Mouse (Mus musculus) heart, embryonic 16.5 days (tissue): ENCODE data around the gene Xpnpep3. TPM values are rescaled to one million over a fixed set of nuclear protein-coding genes. Genes with fewer than 3 reads are reported as not detected.

ENCODE experiments used
- ATAC-seq: fragments of 200-750 bp; cut with Nextera tagmentation; replicated peaks from 2 replicates; pipeline ENCODE4 v1.8.0; 2017; ENCODE audit warnings: moderate number of reproducible peaks; ENCODE audit not compliant: insufficient read depth, low FRiP score; ENCODE audit errors: extremely low read depth
- H3K27ac ChIP-seq: fragments of 300-500 bp; sonication (generic); 2 replicates; pipeline ENCODE4 v1.5.1; 2014; ENCODE audit warnings: mild to moderate bottlenecking, low read length, control low read depth, moderate library complexity
- H3K27me3 ChIP-seq: fragments of 300-500 bp; sonication (generic); 2 replicates; pipeline ENCODE4 v1.6.1; 2014; ENCODE audit warnings: low read length, mixed read lengths; ENCODE audit not compliant: control insufficient read depth, insufficient read depth
- H3K36me3 ChIP-seq: fragments of 300-500 bp; sonication (generic); 2 replicates; pipeline ENCODE4 v1.6.1; 2014; ENCODE audit not compliant: control insufficient read depth, insufficient read depth
- H3K4me1 ChIP-seq: fragments of 300-500 bp; sonication (generic); 2 replicates; pipeline ENCODE4 v1.6.1; 2014; ENCODE audit warnings: low read length, mixed read lengths; ENCODE audit not compliant: control insufficient read depth, insufficient read depth
- H3K4me2 ChIP-seq: fragments of 300-500 bp; sonication (generic); 2 replicates; pipeline ENCODE4 v1.6.1; 2014; ENCODE audit warnings: low read depth, mild to moderate bottlenecking, control low read depth, low read length
- H3K4me3 ChIP-seq: fragments of 300-500 bp; sonication (generic); 2 replicates; pipeline ENCODE4 v1.5.1; 2014; ENCODE audit warnings: mild to moderate bottlenecking, control low read depth, low read length
- H3K9ac ChIP-seq: fragments of 300-500 bp; sonication (generic); 2 replicates; pipeline ENCODE4 v1.6.1; 2014; ENCODE audit warnings: low read length, control low read depth
- H3K9me3 ChIP-seq: fragments of 300-500 bp; sonication (generic); replicated peaks from 2 replicates; pipeline ENCODE4 v1.6.1; 2016; ENCODE audit warnings: low read length; ENCODE audit not compliant: control insufficient read depth
- WGBS: fragments of 180-500 bp; shearing (Covaris S2); extraction: QIAGEN DNeasy Blood & Tissue Kit; methylation state at CpG from one replicate; pipeline ENCODE4 v1.1.7; 2014; 5-methylcytosine and 5-hydroxymethylcytosine counted together
- polyA plus RNA-seq: library from polyadenylated mRNA; unstranded; fragments of >200 nt; fragmentation: Nextera tagmentation; extraction: Ambion mirVana; gene quantifications from 2 replicates; pipeline ENCODE4 v1.2.1, GENCODE M21; 2015

The Xpnpep3 gene
- polyA plus RNA-seq, 1 experiment from 2014 or later: 11.2 TPM

DNA sequence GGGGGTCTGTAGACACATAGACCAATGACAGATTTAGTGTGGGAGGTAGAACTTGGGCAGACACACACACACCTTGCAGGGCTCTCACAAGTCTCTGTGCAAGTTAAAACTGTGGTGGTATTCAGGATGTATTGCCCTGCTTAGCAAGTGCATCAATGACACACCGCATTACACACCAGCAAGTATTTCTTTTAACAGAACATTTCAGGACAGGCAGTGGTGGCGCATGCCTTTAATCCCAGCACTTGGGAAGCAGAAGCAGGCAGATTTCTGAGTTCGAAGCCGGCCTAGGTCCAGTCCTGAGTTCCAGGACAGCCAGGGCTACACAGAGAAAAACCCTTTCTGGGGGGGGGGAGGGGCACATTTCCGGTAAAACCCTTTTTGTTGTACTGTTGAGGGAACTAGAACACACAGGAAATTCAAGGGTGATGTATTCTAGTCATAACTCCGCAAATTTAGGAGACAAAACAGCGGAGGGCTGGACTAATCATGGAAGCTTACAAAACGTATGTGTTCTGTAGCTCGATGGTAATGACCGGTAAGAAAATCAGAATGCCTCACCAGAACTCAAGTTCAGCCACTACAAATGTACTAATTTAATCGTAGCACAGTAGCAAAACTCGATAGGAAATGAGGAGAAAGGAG, 65.2 kb downstream of the Xpnpep3 start:
- peaks cover 15% of the 10 kb centered on the region for H3K36me3 ChIP-seq
- H3K27ac ChIP-seq: peak overlapping the region; percentile 88
- WGBS: 65% methylated on average over 12 of the region's 12 CpGs
- peaks cover 12% of the 10 kb centered on the region for H3K4me1 ChIP-seq
- ATAC-seq: no peak
- H3K9me3 ChIP-seq: peaks cover 8% of the 10 kb centered on the region
- peak overlapping the region; percentile 79 for H3K9ac ChIP-seq
- no peaks in the 10 kb centered on the region for H3K27me3 ChIP-seq
- H3K4me3 ChIP-seq: peak overlapping the region; percentile 84
- peak overlapping the region; percentile 74 for H3K4me2 ChIP-seq

DNA sequence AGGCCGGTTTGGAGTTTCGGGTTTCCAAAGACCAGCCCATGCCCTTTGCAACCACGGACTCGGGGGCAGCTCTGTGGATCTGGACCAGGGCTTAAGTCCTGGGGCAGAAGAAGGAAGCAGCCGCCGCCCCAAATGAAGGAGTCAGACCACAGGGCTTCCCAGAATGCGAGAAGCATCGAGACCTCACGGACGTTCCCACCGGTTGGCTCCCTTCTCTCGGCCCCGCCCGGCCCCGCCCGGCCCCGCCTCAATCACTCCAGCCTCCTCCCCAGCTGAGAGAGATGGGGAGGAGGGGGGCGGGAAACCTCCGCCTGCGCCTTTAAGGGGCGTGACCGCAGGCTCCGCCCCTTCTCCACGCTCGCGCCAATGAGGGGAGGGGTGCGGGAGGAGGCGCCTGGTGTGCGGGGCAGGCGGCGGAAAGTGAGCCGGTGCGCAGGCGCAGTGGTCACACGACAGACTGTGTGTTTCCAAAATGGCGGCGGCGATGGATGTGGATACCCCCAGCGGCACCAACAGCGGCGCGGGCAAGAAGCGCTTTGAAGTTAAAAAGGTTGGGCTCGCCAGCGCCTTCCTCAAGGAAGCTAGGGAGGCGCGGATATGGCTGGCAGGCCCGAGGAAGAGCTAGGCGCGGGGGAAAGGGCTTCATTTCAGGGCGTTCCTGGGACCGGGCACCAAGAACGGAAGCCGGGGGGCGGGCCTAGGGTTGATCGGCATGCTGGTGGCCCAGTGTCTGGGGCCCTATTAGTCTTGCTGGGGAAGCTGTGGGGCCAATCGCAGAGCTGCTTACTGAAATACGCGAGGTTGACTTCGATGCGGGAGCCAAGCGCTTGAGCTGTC, 66.2 kb downstream of the Xpnpep3 start, which contains the start of gene Rbx1:
TSS of gene Rbx1 (plus strand) at position 396 of the 837 bp plus-strand sequence.
- Histone ChIP-seq H3K27me3 (no peaks in the 10 kb centered on the region), H3K4me2 (peak within 1 kb of the TSS; percentile 93), H3K9me3 (peaks cover 8% of the 10 kb centered on the region), H3K36me3 (peaks cover 21% of the 10 kb centered on the region), H3K4me3 (peak within 1 kb of the TSS; percentile 84), H3K9ac (peak within 1 kb of the TSS; percentile 79), H3K4me1 (peaks cover 12% of the 10 kb centered on the region), H3K27ac (peak within 1 kb of the TSS; percentile 88)
- ATAC-seq: peak; percentile 98
- WGBS: 2% methylated on average over 62 of the region's 62 CpGs

DNA sequence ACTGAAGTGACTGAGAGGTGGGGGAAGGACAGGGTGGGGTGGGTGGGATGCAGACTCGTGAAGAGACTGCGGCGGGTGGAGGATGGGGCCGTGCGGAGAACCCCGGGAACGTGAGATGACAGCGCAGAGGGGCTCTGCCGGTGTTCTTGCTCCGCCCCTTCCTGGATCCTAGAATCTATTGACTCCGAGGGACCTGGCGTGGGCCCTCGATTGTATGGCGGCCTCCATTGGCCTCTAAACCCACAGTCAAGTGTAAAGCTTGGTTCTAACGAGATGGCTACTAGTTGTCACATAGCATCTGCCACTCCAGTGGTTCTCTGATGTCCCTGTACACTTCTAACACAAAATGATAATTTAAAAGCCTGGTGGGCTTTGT, 66.8 kb downstream of the Xpnpep3 start:
- Histone ChIP-seq H3K4me1 (peaks cover 12% of the 10 kb centered on the region), H3K4me3 (peak overlapping the region; percentile 84), H3K9me3 (peaks cover 8% of the 10 kb centered on the region), H3K36me3 (peaks cover 26% of the 10 kb centered on the region), H3K27ac (peak overlapping the region; percentile 86), H3K4me2 (peak overlapping the region; percentile 93), H3K27me3 (no peaks in the 10 kb centered on the region), H3K9ac (peak overlapping the region; percentile 78)
- no peak; the same call in 1 of the 2 replicates for ATAC-seq
- under 1% methylated on average over 15 of the region's 15 CpGs for WGBS

DNA sequence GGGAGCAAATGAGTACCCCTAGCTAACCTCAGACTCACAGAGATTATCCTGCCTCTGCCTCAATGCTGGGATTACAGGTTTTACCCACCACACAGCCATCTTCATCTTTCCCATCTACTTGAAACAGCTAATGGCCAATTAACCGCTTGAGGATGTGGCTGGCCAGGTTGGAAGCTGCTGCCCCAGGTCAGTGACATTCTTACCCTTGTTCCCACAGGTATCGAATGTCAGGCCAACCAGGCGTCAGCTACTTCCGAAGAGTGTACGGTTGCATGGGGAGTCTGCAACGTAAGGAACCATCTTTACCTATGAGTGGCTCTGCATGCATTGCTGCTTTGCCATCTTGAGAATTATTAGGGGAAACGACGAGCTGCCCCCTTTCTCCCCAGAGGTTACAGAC, 70.8 kb downstream of the Xpnpep3 start:
- Histone ChIP-seq H3K27me3 (no peaks in the 10 kb centered on the region), H3K27ac (no peak overlapping the region), H3K9me3 (no peaks in the 10 kb centered on the region), H3K9ac (no peak overlapping the region), H3K36me3 (peaks cover 49% of the 10 kb centered on the region), H3K4me2 (no peak overlapping the region), H3K4me3 (no peak overlapping the region), H3K4me1 (peaks cover 7% of the 10 kb centered on the region)
- WGBS: 78% methylated on average over 8 of the region's 8 CpGs
- ATAC-seq: no peak

DNA sequence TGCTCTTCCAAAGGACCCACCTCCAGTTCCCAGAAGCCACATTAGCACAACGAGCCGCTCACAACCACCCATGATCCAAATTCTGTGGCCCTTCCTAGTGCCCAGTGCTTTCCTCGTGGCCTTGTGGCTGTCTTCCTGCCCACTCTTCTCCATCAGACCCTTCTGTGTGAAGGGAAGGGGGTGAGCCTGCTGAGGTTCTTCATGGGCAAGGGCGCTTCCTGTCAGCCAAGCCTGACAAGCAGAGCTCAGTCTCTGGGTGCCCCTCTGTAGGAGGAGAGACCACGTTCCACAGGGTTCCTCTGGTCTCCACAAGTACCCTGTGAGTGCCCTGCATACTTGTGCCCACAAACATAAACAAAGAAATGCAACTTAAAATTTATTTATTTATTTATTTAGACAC, 72.3 kb downstream of the Xpnpep3 start:
- 93% methylated on average over 5 of the region's 5 CpGs for WGBS
- Histone ChIP-seq H3K27ac (no peak overlapping the region), H3K9ac (no peak overlapping the region), H3K4me2 (no peak overlapping the region), H3K4me1 (peaks cover 5% of the 10 kb centered on the region), H3K36me3 (peaks cover 49% of the 10 kb centered on the region), H3K4me3 (no peak overlapping the region), H3K9me3 (no peaks in the 10 kb centered on the region), H3K27me3 (no peaks in the 10 kb centered on the region)
- no peak for ATAC-seq

DNA sequence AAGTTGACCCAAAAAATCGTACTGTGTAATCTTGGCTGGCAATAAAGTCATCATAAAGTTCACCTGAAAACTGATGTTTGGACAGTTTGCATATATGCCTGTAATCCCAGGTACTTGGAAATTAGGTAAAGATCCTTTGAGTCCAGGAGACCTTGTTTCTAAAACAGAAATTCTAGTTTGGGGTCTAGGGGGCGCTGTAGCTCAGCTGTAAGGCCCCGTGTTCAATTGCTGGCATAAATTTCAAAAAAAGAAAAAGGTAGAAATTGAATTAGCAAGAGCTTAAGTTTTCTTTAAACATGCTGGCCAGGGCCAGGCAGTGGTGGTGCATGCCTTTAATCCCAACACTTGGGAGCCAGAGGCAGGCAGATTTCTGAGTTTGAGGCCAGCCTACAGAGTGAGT, 75.7 kb downstream of the Xpnpep3 start:
- ATAC-seq: no peak
- H3K4me2 ChIP-seq: no peak overlapping the region
- no peak overlapping the region for H3K4me3 ChIP-seq
- WGBS: 40% methylated on average over 3 of the region's 3 CpGs
- H3K9ac ChIP-seq: no peak overlapping the region
- H3K4me1 ChIP-seq: no peaks in the 10 kb centered on the region; the same call in 1 of the 2 replicates
- no peaks in the 10 kb centered on the region for H3K9me3 ChIP-seq
- H3K36me3 ChIP-seq: peaks cover 38% of the 10 kb centered on the region
- no peaks in the 10 kb centered on the region for H3K27me3 ChIP-seq
- no peak overlapping the region for H3K27ac ChIP-seq

DNA sequence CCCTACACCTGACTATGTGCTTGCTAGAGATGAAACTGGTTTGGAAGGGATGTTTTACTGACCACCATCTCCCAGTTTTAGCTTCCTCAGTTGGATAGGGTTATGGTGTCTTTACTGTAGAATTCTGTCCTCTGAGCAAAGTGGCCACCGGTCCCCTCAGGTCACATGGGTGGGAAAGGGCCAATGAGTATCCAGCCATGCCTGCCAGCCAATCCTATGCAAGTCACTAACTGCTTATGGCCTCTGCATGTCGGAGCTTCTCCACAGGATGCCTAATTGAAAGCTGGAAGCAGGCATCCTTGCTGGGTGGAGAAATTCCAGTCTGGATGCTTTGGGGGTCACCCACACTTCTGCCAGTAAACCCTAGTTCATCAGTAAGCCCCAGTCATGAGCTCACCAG, 76.7 kb downstream of the Xpnpep3 start:
- Histone ChIP-seq H3K9me3 (no peaks in the 10 kb centered on the region), H3K27me3 (no peaks in the 10 kb centered on the region), H3K27ac (no peak overlapping the region), H3K36me3 (peaks cover 30% of the 10 kb centered on the region), H3K4me2 (peak overlapping the region; percentile 17; the same call in 1 of the 2 replicates), H3K4me3 (no peak overlapping the region), H3K4me1 (peaks cover 2% of the 10 kb centered on the region; the same call in 1 of the 2 replicates), H3K9ac (no peak overlapping the region)
- 9% methylated on average over 2 of the region's 2 CpGs for WGBS
- ATAC-seq: 0 out of 2 replicates have a peak, but pooled peaks have one; percentile 60

DNA sequence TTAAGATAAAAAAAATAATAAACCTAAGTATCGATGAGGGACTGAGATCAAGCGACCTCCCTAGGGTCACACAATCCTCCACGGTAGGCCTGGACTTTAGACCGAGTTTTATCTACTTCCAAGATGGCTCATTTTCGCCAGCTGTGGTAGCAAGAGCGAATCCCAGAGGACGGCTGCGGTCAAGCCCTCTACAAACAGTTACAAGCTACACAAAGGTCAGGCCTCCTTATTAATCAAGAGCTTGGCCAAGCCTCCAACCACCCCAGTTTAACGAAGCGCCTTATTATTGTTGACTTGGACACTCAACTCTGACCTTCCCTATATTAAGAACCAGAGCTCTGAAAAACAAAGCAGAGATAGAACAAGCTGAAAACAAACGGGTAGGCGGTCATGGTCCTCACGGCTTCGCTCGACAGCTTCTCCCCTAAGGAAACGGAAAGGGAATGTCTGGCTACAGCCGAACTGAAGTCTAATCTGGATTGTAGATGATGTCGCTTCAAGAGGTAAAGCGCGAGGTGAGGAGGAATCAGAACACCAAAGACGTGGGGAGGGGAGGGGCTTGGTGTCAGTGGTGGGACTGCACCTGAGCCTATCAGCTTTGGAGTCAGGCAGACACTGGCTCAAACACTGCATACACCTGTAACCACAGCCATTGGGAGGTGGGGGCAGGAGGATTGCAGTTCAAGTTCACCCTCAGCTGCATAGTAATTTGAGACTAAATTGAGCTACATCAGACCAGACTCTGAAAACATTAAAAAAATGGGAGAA, 79.7 kb downstream of the Xpnpep3 start:
- ATAC-seq: no peak
- Histone ChIP-seq H3K27me3 (no peaks in the 10 kb centered on the region), H3K9ac (no peak overlapping the region), H3K36me3 (peaks cover 8% of the 10 kb centered on the region), H3K27ac (no peak overlapping the region), H3K4me1 (peaks cover 2% of the 10 kb centered on the region; the same call in 1 of the 2 replicates), H3K9me3 (no peaks in the 10 kb centered on the region), H3K4me2 (no peak overlapping the region), H3K4me3 (no peak overlapping the region)
- WGBS: 59% methylated on average over 21 of the region's 21 CpGs
